Mouse (Mus musculus): ENCODE measurements around the gene Ugt1a8. TPM values are rescaled to one million over a fixed set of nuclear protein-coding genes. Genes with fewer than 3 reads are reported as not detected.

Ugt1a8 gene
- total RNA-seq, 2 experiments from 2014 or later = not detected

GRCm38 (mm10) chr1:88254793-88255465, 167.3 kb downstream of the Ugt1a8 start:
- DNase-seq (ENCODE audit: low spot score) = no peak

GRCm38 (mm10) chr1:88255466-88255857, 167.8 kb downstream of the Ugt1a8 start:
- DNase-seq (ENCODE audit: low spot score) = no peak
- intact Hi-C loops (cut with DNase I) = no loop called here

More at GRCm38 (mm10) chr1:88254793-88255465, 167.3 kb downstream of the Ugt1a8 start:
- intact Hi-C loops (cut with DNase I) = no loop called here

GRCm38 (mm10) chr1:88255989-88256754, 168.6 kb downstream of the Ugt1a8 start:
- DNase-seq (ENCODE audit: low spot score) = no peak
- intact Hi-C loops (cut with DNase I) = no loop called here

- DNase-seq (ENCODE audit: low spot score) = no peak
- intact Hi-C loops (cut with DNase I) = no loop called here
These were observed 169.5 kb downstream of the Ugt1a8 start for GRCm38 (mm10) chr1:88256886-88257663.

GRCm38 (mm10) chr1:88257681-88258080, 170.1 kb downstream of the Ugt1a8 start:
- DNase-seq (ENCODE audit: low spot score) = no peak
- intact Hi-C loops (cut with DNase I) = no loop called here

GRCm38 (mm10) chr1:88258361-88258760, 170.7 kb downstream of the Ugt1a8 start:
- intact Hi-C loops (cut with DNase I) = no loop called here

GRCm38 (mm10) chr1:88258881-88259642, 171.4 kb downstream of the Ugt1a8 start:
- intact Hi-C loops (cut with DNase I) = no loop called here
- no peak for DNase-seq (ENCODE audit: low spot score)

More at GRCm38 (mm10) chr1:88258361-88258760, 170.7 kb downstream of the Ugt1a8 start:
- DNase-seq (ENCODE audit: low spot score) = no peak

- intact Hi-C loops (cut with DNase I) = no loop called here
- no peak for DNase-seq (ENCODE audit: low spot score)
These were observed 172.0 kb downstream of the Ugt1a8 start for GRCm38 (mm10) chr1:88259643-88260024.

GRCm38 (mm10) chr1:88260114-88260513, 172.5 kb downstream of the Ugt1a8 start:
- DNase-seq (ENCODE audit: low spot score) = no peak
- intact Hi-C loops (cut with DNase I) = no loop called here

GRCm38 (mm10) chr1:88260604-88261377, 173.2 kb downstream of the Ugt1a8 start:
- intact Hi-C loops (cut with DNase I) = no loop called here
- DNase-seq (ENCODE audit: low spot score) = no peak

- DNase-seq (ENCODE audit: low spot score) = no peak
- intact Hi-C loops (cut with DNase I) = no loop called here
These were observed 174.1 kb downstream of the Ugt1a8 start for GRCm38 (mm10) chr1:88261706-88262105.

GRCm38 (mm10) chr1:88262255-88262654, 174.6 kb downstream of the Ugt1a8 start:
- intact Hi-C loops (cut with DNase I) = no loop called here
- DNase-seq (ENCODE audit: low spot score) = no peak

GRCm38 (mm10) chr1:88262961-88263360, 175.3 kb downstream of the Ugt1a8 start:
- intact Hi-C loops (cut with DNase I) = no loop called here
- no peak for DNase-seq (ENCODE audit: low spot score)

GRCm38 (mm10) chr1:88263778-88264177, 176.2 kb downstream of the Ugt1a8 start:
- DNase-seq (ENCODE audit: low spot score) = no peak
- intact Hi-C loops (cut with DNase I) = no loop called here

GRCm38 (mm10) chr1:88264237-88264868, 176.7 kb downstream of the Ugt1a8 start:
- intact Hi-C loops (cut with DNase I) = no loop called here
- no peak for DNase-seq (ENCODE audit: low spot score)

GRCm38 (mm10) chr1:88264869-88265240, 177.2 kb downstream of the Ugt1a8 start:
- no peak for DNase-seq (ENCODE audit: low spot score)
- intact Hi-C loops (cut with DNase I) = no loop called here

- intact Hi-C loops (cut with DNase I) = no loop called here
- no peak for DNase-seq (ENCODE audit: low spot score)
These were observed 178.5 kb downstream of the Ugt1a8 start for GRCm38 (mm10) chr1:88266123-88266522.

GRCm38 (mm10) chr1:88267489-88267888, 179.9 kb downstream of the Ugt1a8 start:
- intact Hi-C loops (cut with DNase I) = no loop called here
- no peak for DNase-seq (ENCODE audit: low spot score)

GRCm38 (mm10) chr1:88268070-88268469, 180.5 kb downstream of the Ugt1a8 start:
- intact Hi-C loops (cut with DNase I) = no loop called here
- no peak for DNase-seq (ENCODE audit: low spot score)
